Mouse (Mus musculus) left cerebral cortex, adult 2 months (tissue): Measurements from ENCODE around the gene S1pr5. TPM values are rescaled to one million over a fixed set of nuclear protein-coding genes. Genes with fewer than 3 reads are reported as not detected.
"Not testable (repeated sequence)": the region's sequence is repeated elsewhere in the genome, so short reads cannot be mapped to it uniquely, and the experiment has no call there.

Experiments
- DNase-seq, 2 experiments: peaks; one replicate each; pipeline ENCODE4 v3.0.0; 2021 to 2022; ENCODE audit warnings: low spot score in 2 of 2, mixed read lengths in 1 of 2; ENCODE audit errors: extremely low spot score in 1 of 2
- H3K27ac ChIP-seq: fragments of 200-600 bp; 2 replicates; pipeline ENCODE4 v1.8.1; 2022
- H3K4me3 ChIP-seq: fragments of 200-600 bp; 2 replicates; pipeline ENCODE4 v1.8.1; 2022
- CTCF ChIP-seq: fragments of 200-600 bp; IDR thresholded peaks from 2 replicates; pipeline ENCODE4 v1.8.1; 2022; ENCODE audit warnings: antibody characterized with exemption, mild to moderate bottlenecking, moderate library complexity
- intact Hi-C: fragments of 180-260 bp; cut with DNase I; formaldehyde crosslinking; loops from one replicate; pipeline ENCODE4 v1.15.1; 2025
- total RNA-seq, 2 experiments: library from RNA; stranded (reverse); gene quantifications; 2 replicates each; pipeline ENCODE4 v1.2.3; 2021

Gene S1pr5
- total RNA-seq, 2 experiments from 2014 or later, result 6.8 to 8.3 TPM

GRCm38 (mm10) chr9:21265000-21265561 is 16.8 kb upstream of the S1pr5 start, which contains the start of gene Atg4d:
Gene Atg4d (plus strand): TSS chr9:21265293.
- H3K27ac ChIP-seq, result peak within 1 kb of the TSS; percentile 92
- H3K4me3 ChIP-seq, result peak within 1 kb of the TSS; percentile 89
- TF ChIP-seq CTCF, result no peak
- intact Hi-C loops, result loop anchor here (1.0 kb wide), 2 partner anchors 26 to 55 kb away; partner anchors contain the start of genes Cdkn2d and Slc44a2
- peak; percentile 93 to 97 for DNase-seq

- peak overlapping the region; percentile 89 for H3K4me3 ChIP-seq
- DNase-seq, result no peak
- TF ChIP-seq CTCF, result no peak
- intact Hi-C loops, result no loop called here
- H3K27ac ChIP-seq, result peak overlapping the region; percentile 87
These were observed 16.2 kb upstream of the S1pr5 start for GRCm38 (mm10) chr9:21264272-21264999.

DNA sequence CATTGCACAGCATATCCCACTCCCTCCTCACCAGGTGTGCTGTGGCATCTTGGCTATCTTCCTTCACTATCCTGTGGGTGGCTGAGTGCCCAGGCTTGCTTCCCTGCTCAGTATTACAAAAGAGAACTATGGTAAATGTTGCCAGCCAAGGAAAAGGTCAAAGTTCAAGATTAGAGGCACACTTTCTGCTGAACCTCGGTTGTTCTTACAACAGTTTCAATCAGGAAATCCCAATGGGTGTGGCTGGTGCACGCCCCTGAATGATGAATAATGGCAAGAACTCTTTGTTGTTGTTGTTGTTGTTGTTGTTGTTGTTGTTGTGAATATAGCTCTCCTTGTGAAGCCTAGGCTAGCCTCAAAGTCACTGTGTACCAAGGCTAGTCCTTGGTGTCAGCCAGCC is 13.6 kb upstream of the S1pr5 start:
- no peak for TF ChIP-seq CTCF
- DNase-seq, result no peak
- Histone ChIP-seq H3K4me3 (no peak overlapping the region), H3K27ac (no peak overlapping the region)
- intact Hi-C loops, result no loop called here

DNA sequence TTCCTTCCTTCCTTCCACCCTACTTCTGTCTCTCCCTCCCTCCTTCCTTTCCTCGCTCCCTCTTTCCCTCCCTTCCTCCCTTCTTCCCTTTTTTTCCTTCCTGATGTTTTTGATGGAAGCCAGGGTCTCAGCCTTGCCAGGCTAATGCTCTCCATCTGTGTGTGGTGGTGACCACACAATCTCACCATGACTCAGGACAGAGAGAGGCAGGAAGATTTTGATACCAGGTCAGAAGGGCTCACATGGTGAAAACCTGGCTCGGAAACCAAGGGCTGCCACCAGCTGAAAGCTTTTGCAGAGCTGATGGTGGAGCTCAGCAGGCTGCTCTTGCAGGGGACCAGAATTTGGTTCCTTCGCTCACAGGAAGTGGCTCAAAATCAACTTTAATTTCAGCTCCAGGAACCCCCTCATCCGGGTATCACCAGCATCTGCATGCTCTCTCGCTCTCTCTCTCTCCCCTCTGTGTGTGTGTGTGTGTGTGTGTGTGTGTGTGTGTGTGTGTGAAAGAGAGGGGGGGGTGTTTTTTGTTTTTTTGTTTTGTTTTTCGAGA is 12.3 kb upstream of the S1pr5 start:
- H3K27ac ChIP-seq, result no peak overlapping the region
- no peak for TF ChIP-seq CTCF
- intact Hi-C loops, result no loop called here
- DNase-seq, result no peak
- no peak overlapping the region for H3K4me3 ChIP-seq

- DNase-seq, H3K27ac ChIP-seq, H3K4me3 ChIP-seq, intact Hi-C loops: not testable (repeated sequence)
These were observed 8.1 kb upstream of the S1pr5 start for GRCm38 (mm10) chr9:21256349-21256748.

DNA sequence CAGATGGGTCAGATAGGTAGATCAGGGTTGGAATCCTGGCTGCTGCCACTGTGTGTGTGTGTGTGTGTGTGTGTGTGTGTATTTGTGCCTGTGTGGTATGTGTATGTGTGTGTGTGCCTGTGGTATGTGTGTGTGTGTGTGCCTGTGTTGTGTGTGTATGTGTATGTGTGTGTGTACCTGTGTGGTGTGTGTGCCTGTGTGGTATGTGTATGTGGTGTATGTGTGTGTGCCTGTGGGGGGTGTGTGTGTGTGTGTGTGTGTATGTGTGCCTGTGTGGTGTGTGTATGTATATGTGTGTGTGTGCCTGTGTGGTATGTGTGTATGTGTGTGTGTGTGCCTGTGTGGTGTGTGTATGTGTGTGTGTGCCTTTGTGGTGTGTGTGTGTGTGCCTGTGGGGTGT is 6.4 kb upstream of the S1pr5 start:
- TF ChIP-seq CTCF, result no peak
- H3K4me3 ChIP-seq, result no peak overlapping the region
- H3K27ac ChIP-seq, result no peak overlapping the region
- intact Hi-C loops, result loop anchor here (5.0 kb wide), 1 partner anchor 83 kb away; no protein-coding TSS in a partner anchor
- DNase-seq, result no peak

- intact Hi-C loops, result loop anchor here (5.0 kb wide), 1 partner anchor 86 kb away; no protein-coding TSS in a partner anchor
- no peak overlapping the region for H3K27ac ChIP-seq
- TF ChIP-seq CTCF, result no peak
- no peak for DNase-seq
- H3K4me3 ChIP-seq, result no peak overlapping the region
These were observed 3.0 kb upstream of the S1pr5 start for GRCm38 (mm10) chr9:21251116-21251735.

GRCm38 (mm10) chr9:21250509-21250908 is 2.3 kb upstream of the S1pr5 start:
- no peak overlapping the region for H3K27ac ChIP-seq
- no peak for TF ChIP-seq CTCF
- intact Hi-C loops, result loop anchor here (5.0 kb wide), 1 partner anchor 87 kb away; no protein-coding TSS in a partner anchor

DNA sequence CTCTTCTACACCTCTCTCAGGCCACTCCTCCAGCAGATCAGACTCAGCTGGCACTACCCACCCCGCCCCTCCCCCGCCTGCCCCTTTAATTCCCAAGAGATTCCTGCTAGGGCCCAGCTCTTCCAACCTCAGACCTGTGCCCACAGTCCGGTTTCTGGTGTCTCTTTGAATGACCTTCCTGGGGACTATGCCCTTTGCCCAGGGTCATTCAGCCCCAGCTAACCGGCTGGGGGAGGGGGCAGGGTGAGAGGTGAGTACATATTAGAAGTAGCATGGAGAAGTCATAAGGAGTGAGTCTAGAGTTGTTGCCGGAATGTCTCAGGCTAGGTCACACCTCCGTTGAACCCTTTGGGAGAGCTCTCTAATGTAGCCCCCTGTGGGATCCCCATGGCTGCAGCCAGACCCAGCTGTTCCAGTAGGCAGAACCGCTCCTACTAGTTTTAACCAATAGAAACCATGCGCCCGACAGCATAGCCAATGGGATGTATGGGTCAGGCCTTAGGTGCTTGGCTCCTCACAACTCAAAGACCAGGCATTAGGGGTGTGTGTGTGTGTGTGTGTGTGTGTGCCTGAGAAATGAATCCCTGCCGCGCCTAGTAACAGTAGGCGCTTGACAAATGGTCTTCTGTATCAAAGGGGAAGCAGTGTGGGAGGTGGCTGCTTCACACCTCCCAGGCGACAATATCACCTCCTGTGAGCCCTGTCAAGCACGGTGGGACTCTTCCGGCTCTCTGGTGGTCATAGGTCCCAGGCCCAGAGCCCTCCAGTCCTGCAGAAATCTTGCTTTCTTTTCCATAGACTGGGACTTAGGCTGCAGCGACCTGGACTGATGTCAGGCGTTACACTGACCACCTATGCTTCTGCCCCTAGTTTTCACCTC is 1.6 kb upstream of the S1pr5 start:
- DNase-seq, result no peak
- no peak overlapping the region; the same call in 1 of the 2 replicates for H3K27ac ChIP-seq
- intact Hi-C loops, result loop anchor here (5.0 kb wide), 1 partner anchor 87 kb away; no protein-coding TSS in a partner anchor
- TF ChIP-seq CTCF, result no peak
- no peak overlapping the region for H3K4me3 ChIP-seq

More at GRCm38 (mm10) chr9:21250509-21250908, 2.3 kb upstream of the S1pr5 start:
- no peak overlapping the region for H3K4me3 ChIP-seq
- no peak for DNase-seq

DNA sequence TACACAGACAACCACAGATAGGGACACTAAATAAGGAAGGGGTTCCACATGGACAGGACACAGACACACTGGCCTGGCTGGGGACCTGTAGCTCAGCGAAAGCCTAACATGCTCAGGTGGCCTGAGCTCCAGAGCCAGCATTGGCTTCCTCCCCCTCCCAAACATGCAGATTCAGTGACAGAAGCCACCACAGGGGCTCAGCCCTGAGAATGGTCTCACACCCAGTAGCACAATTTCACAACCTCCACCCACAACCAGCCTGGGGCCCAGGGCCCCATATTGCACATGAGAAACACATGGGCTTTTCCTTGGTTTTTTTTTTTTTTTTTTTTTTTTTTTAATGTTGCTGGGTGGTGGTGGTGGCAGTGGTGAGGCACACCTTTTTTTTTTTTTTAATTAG is 1.9 kb downstream of the S1pr5 start:
- no peak for DNase-seq
- no peak for TF ChIP-seq CTCF
- H3K4me3 ChIP-seq, result no peak overlapping the region
- intact Hi-C loops, result no loop called here
- H3K27ac ChIP-seq, result no peak overlapping the region

- no peak for TF ChIP-seq CTCF
- intact Hi-C loops, result no loop called here
These were observed 3.1 kb downstream of the S1pr5 start for GRCm38 (mm10) chr9:21245113-21245487.

More at GRCm38 (mm10) chr9:21245113-21245487, 3.1 kb downstream of the S1pr5 start:
- peak overlapping the region; percentile 35 for H3K4me3 ChIP-seq
- no peak overlapping the region; the same call in 1 of the 2 replicates for H3K27ac ChIP-seq
- DNase-seq, result no peak
